Mouse (Mus musculus) megakaryocyte, embryonic 14.5 days (primary cell): ENCODE measurements around the gene Gm5485.

ENCODE experiments used
- FLI1 ChIP-seq: IDR thresholded peaks from 2 replicates; pipeline ENCODE4 v1.6.1; 2012; ENCODE audit warnings: low read length, inconsistent platforms, mixed read lengths
- GATA1 ChIP-seq: IDR thresholded peaks from 3 replicates; pipeline ENCODE4 v1.6.1; 2012; ENCODE audit warnings: mixed read lengths, low read length, inconsistent platforms, borderline replicate concordance

DNA sequence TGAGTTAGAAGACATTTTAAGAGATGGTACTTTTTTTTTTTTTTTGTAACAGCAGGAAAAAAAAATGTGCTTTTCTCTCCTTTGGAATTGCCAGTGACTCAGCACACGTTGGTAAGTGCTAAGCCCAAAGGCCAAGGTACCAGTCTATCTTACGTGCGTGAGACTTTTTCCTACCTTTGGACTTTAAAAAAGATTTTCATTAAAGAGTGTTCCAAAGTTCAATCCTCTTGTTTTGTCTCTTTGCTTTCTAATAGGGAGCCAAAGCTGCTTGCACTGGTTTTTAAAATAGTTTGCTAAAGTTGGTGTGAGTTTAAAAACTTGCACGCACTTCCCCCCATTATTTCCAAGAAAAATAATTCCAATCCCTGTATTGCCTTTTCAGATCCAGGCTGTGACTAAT lies 11.9 kb upstream of the Gm5485 start:
- no peak for TF ChIP-seq GATA1
- TF ChIP-seq FLI1, result no peak
